Mouse (Mus musculus): ENCODE data around the gene Tomm6. TPM values are rescaled to one million over a fixed set of nuclear protein-coding genes. Genes with fewer than 3 reads are reported as not detected.

Gene Tomm6
- polyA plus RNA-seq, 1 experiment from 2014 or later = 318 TPM

DNA sequence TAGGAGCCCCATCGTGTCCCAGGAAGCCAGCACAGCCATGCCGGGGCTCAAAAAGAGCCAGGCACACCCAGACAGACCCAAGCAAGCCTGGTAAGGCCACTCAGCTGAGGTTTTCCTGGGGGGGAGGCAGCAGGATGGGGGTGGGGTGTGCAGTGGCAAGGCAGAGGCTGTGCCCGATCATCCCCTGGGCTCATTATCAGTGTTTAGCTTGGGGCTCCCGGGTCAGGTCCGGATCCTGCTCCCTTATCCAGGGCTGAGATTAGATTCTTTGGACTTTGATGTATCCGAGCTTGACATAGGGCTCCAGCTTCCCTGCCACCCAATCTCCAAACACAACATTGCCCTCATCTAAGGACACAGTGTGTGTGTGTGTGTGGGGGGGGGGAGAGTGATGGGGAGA lies 23.7 kb upstream of the Tomm6 start:
- WGBS = 72% methylated on average over 6 of the region's 6 CpGs

DNA sequence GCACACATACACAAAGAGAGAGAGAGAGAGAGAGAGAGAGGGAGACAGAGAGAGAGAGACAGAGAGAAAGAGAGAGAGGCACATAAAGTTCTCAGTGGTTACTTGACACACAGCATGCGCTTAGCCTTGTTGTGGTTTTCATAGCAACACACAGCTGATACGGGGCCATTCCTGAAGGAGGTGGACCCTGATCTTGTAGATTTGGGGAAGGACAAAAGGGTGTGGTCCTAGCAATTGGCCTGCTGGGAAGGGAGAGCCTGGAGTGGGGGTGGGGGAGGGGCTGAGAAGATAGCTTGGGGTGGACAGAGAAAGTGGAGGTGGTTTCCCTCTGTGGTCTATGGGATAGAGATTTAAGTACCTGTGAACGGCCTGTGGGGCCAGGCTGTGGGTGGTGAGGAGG lies 21.9 kb upstream of the Tomm6 start:
- no peak overlapping the region for H3K4me2 ChIP-seq (replicated peaks; ENCODE audit: low read depth, low read length)
- H3K4me1 ChIP-seq (ENCODE audit: insufficient read depth, low read length) = no peaks in the 10 kb centered on the region
- no peaks in the 10 kb centered on the region for H3K9me3 ChIP-seq (ENCODE audit: low read length)
- H3K36me3 ChIP-seq (ENCODE audit: insufficient read depth, low read length) = no peaks in the 10 kb centered on the region
- ATAC-seq (ENCODE audit: low FRiP score, low TSS enrichment) = no peak
- 73% methylated on average over 3 of the region's 3 CpGs for WGBS
- H3K27ac ChIP-seq (ENCODE audit: low read length) = no peak overlapping the region
- no peaks in the 10 kb centered on the region for H3K27me3 ChIP-seq (ENCODE audit: insufficient read depth, low read length)
- H3K4me3 ChIP-seq (ENCODE audit: low read length) = no peak overlapping the region
- H3K9ac ChIP-seq (replicated peaks; ENCODE audit: low read length) = no peak overlapping the region

More for the DNA sequence above, 23.7 kb upstream of the Tomm6 start:
- no peak for ATAC-seq (ENCODE audit: low FRiP score, low TSS enrichment)
- Histone ChIP-seq H3K27ac (ENCODE audit: low read length) (no peak overlapping the region), H3K9me3 (ENCODE audit: low read length) (no peaks in the 10 kb centered on the region), H3K36me3 (ENCODE audit: insufficient read depth, low read length) (no peaks in the 10 kb centered on the region), H3K4me3 (ENCODE audit: low read length) (no peak overlapping the region), H3K4me1 (ENCODE audit: insufficient read depth, low read length) (no peaks in the 10 kb centered on the region), H3K9ac (replicated peaks; ENCODE audit: low read length) (no peak overlapping the region), H3K4me2 (replicated peaks; ENCODE audit: low read depth, low read length) (no peak overlapping the region), H3K27me3 (ENCODE audit: insufficient read depth, low read length) (no peaks in the 10 kb centered on the region)

DNA sequence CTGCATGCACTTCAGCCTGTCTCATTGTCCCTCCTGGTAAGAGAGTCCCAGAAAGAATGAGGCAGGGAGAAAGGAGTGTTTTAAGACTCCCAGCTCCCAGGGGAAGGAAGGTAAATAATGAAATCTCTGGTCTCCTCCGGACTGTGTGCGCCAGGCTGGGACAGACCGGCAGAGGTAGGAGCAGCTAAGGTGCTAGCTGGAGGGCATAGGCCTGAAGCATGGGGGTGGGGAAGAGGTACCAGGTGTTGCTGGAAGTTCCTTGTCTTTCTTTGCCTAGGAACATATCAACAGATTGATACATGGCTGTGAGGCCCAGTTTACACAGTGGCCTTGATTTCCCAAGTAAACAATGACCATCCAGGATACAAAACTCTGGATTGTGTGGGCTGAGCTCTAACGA lies 20.8 kb upstream of the Tomm6 start:
- no peaks in the 10 kb centered on the region for H3K9me3 ChIP-seq (ENCODE audit: low read length)
- no peaks in the 10 kb centered on the region for H3K36me3 ChIP-seq (ENCODE audit: insufficient read depth, low read length)
- H3K4me2 ChIP-seq (replicated peaks; ENCODE audit: low read depth, low read length) = no peak overlapping the region
- no peaks in the 10 kb centered on the region; the same call in 1 of the 2 replicates for H3K27me3 ChIP-seq (ENCODE audit: insufficient read depth, low read length)
- H3K27ac ChIP-seq (ENCODE audit: low read length) = no peak overlapping the region
- no peaks in the 10 kb centered on the region for H3K4me1 ChIP-seq (ENCODE audit: insufficient read depth, low read length)
- H3K9ac ChIP-seq (replicated peaks; ENCODE audit: low read length) = no peak overlapping the region
- WGBS = 51% methylated on average over 4 of the region's 4 CpGs
- no peak overlapping the region for H3K4me3 ChIP-seq (ENCODE audit: low read length)
- no peak for ATAC-seq (ENCODE audit: low FRiP score, low TSS enrichment)

GRCm38 (mm10) chr17:47707961-47708360 lies 19.8 kb upstream of the Tomm6 start:
- H3K27ac ChIP-seq (ENCODE audit: low read length) = no peak overlapping the region
- no peak overlapping the region for H3K9ac ChIP-seq (replicated peaks; ENCODE audit: low read length)
- no peak for ATAC-seq (ENCODE audit: low FRiP score, low TSS enrichment)
- no peaks in the 10 kb centered on the region for H3K9me3 ChIP-seq (ENCODE audit: low read length)
- H3K36me3 ChIP-seq (ENCODE audit: insufficient read depth, low read length) = peaks cover 4% of the 10 kb centered on the region
- H3K4me2 ChIP-seq (replicated peaks; ENCODE audit: low read depth, low read length) = no peak overlapping the region
- no peak overlapping the region for H3K4me3 ChIP-seq (ENCODE audit: low read length)
- H3K4me1 ChIP-seq (ENCODE audit: insufficient read depth, low read length) = peaks cover 3% of the 10 kb centered on the region; the same call in 1 of the 2 replicates
- 77% methylated on average over 3 of the region's 3 CpGs for WGBS
- H3K27me3 ChIP-seq (ENCODE audit: insufficient read depth, low read length) = peaks cover 4% of the 10 kb centered on the region; the same call in 1 of the 2 replicates

DNA sequence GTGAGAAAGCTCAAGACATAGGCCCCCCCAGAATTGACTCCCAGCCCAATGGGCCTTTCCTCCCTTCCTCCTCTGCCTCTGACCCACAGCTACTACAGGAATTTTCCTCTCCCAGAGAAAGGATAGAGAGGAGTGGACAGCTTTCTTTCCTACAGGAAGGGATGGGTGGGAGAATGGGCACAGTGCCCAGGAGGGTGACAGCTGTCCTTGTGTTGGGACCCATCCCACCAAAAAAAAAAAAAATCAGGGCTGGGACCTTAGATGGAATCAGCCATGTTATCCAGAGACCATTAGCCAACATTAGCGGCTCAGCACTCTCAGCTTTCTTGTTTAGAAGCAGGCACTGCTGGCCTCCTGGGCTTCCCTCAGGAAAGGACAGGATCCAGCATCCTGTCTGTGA lies 18.0 kb upstream of the Tomm6 start:
- H3K36me3 ChIP-seq (ENCODE audit: insufficient read depth, low read length) = peaks cover 16% of the 10 kb centered on the region
- H3K9me3 ChIP-seq (ENCODE audit: low read length) = no peaks in the 10 kb centered on the region
- WGBS = 67% methylated on average over 1 of the region's 1 CpGs

DNA sequence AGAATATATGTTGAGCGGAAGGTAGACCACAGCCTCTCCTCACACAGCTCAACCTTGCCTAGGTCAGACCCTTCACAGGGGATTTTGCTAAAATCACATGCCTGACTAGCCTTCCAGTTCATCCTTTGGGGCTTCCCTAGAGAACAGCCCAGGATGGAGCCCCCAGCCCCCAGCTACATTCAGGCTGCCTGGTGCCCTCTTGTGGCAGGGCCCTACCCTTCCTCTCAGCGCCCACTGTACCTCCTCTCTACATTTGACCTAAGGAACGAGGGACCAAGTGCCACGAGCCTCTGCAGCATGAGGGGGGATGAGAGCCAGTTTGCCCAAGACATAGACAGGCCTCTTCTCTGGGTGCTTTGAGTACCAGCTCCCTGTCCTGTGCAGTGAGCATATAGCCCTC lies 16.5 kb upstream of the Tomm6 start:
- ATAC-seq (ENCODE audit: low FRiP score, low TSS enrichment) = no peak
- Histone ChIP-seq H3K27ac (ENCODE audit: low read length) (no peak overlapping the region), H3K36me3 (ENCODE audit: insufficient read depth, low read length) (peaks cover 19% of the 10 kb centered on the region), H3K9ac (replicated peaks; ENCODE audit: low read length) (no peak overlapping the region), H3K4me1 (ENCODE audit: insufficient read depth, low read length) (peaks cover 5% of the 10 kb centered on the region; the same call in 1 of the 2 replicates), H3K27me3 (ENCODE audit: insufficient read depth, low read length) (peaks cover 4% of the 10 kb centered on the region; the same call in 1 of the 2 replicates), H3K4me3 (ENCODE audit: low read length) (no peak overlapping the region), H3K4me2 (replicated peaks; ENCODE audit: low read depth, low read length) (no peak overlapping the region), H3K9me3 (ENCODE audit: low read length) (no peaks in the 10 kb centered on the region)
- 79% methylated on average over 4 of the region's 4 CpGs for WGBS

More for the DNA sequence above, 18.0 kb upstream of the Tomm6 start:
- Histone ChIP-seq H3K27me3 (ENCODE audit: insufficient read depth, low read length) (peaks cover 4% of the 10 kb centered on the region; the same call in 1 of the 2 replicates), H3K4me2 (replicated peaks; ENCODE audit: low read depth, low read length) (no peak overlapping the region), H3K4me1 (ENCODE audit: insufficient read depth, low read length) (peaks cover 5% of the 10 kb centered on the region; the same call in 1 of the 2 replicates), H3K27ac (ENCODE audit: low read length) (no peak overlapping the region), H3K9ac (replicated peaks; ENCODE audit: low read length) (no peak overlapping the region), H3K4me3 (ENCODE audit: low read length) (no peak overlapping the region)
- no peak for ATAC-seq (ENCODE audit: low FRiP score, low TSS enrichment)

DNA sequence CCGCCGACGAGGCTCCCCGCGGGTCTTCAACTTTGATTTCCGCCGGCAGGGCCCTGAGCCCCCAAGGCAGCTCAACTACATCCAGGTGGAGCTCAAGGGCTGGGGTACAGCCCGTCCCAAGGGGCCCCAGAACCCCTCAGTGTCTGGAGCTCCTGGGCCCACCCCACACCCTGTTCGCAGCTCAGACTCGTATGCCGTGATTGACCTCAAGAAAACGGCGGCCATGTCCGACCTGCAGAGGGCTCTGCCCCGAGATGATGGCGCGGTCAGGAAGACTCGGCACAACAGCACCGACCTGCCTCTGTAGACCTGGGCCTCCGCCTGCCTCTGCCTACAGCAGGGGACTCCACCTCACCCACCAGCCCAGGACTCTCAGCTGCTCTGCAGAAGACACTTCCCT lies 15.4 kb upstream of the Tomm6 start:
- Histone ChIP-seq H3K9ac (replicated peaks; ENCODE audit: low read length) (no peak overlapping the region), H3K4me2 (replicated peaks; ENCODE audit: low read depth, low read length) (no peak overlapping the region), H3K27ac (ENCODE audit: low read length) (no peak overlapping the region), H3K36me3 (ENCODE audit: insufficient read depth, low read length) (peaks cover 19% of the 10 kb centered on the region), H3K9me3 (ENCODE audit: low read length) (no peaks in the 10 kb centered on the region), H3K4me1 (ENCODE audit: insufficient read depth, low read length) (peaks cover 5% of the 10 kb centered on the region; the same call in 1 of the 2 replicates), H3K27me3 (ENCODE audit: insufficient read depth, low read length) (peaks cover 4% of the 10 kb centered on the region; the same call in 1 of the 2 replicates), H3K4me3 (ENCODE audit: low read length) (no peak overlapping the region)
- no peak for ATAC-seq (ENCODE audit: low FRiP score, low TSS enrichment)
- WGBS = 37% methylated on average over 20 of the region's 20 CpGs

DNA sequence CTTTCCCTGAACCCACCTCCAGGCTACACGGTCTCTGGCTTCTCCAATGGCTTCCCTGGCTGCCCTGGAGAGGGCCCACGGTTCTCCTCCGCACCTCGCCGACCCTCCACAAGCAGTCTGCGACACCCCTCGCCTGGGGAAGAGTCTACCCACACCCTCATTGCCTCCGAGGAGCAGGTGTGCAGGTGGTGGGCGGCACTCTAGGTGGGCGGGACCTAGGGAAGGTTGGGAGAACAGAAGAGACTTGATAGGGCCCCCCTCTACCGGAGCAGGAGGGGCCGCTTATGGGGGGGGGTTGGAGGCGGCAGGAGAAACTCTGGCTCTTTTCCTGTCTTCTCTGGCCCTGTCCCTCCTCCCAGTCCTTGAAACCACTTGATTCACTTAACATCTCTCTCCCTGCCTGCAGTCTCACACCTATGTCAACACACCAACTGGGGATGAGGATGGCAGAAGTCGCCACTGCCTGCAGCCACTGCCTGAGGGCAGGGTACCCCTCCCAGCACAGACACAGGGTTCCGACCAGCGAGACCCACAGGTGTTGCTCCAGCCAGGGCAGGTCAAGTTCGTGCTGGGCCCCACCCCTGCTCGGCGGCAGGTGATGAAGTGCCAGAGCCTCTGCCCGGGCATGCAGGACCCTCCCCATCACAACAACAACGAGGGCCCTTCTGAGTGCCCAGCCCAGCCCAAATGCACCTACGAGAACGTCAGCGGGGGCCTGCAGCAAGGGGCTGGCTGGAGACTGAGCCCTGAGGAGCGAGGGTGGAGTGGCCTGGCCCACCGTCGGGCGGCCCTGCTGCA lies 14.6 kb upstream of the Tomm6 start:
- no peaks in the 10 kb centered on the region for H3K9me3 ChIP-seq (ENCODE audit: low read length)
- ATAC-seq (ENCODE audit: low FRiP score, low TSS enrichment) = no peak
- no peak overlapping the region for H3K27ac ChIP-seq (ENCODE audit: low read length)
- no peak overlapping the region for H3K4me2 ChIP-seq (replicated peaks; ENCODE audit: low read depth, low read length)
- H3K4me3 ChIP-seq (ENCODE audit: low read length) = no peak overlapping the region
- H3K9ac ChIP-seq (replicated peaks; ENCODE audit: low read length) = no peak overlapping the region
- peaks cover 4% of the 10 kb centered on the region; the same call in 1 of the 2 replicates for H3K27me3 ChIP-seq (ENCODE audit: insufficient read depth, low read length)
- 37% methylated on average over 28 of the region's 28 CpGs for WGBS
- peaks cover 19% of the 10 kb centered on the region for H3K36me3 ChIP-seq (ENCODE audit: insufficient read depth, low read length)
- H3K4me1 ChIP-seq (ENCODE audit: insufficient read depth, low read length) = peaks cover 5% of the 10 kb centered on the region; the same call in 1 of the 2 replicates

- no peaks in the 10 kb centered on the region for H3K9me3 ChIP-seq (ENCODE audit: low read length)
- H3K36me3 ChIP-seq (ENCODE audit: insufficient read depth, low read length) = peaks cover 19% of the 10 kb centered on the region
- no peak overlapping the region for H3K9ac ChIP-seq (replicated peaks; ENCODE audit: low read length)
- H3K4me2 ChIP-seq (replicated peaks; ENCODE audit: low read depth, low read length) = no peak overlapping the region
- peaks cover 4% of the 10 kb centered on the region; the same call in 1 of the 2 replicates for H3K27me3 ChIP-seq (ENCODE audit: insufficient read depth, low read length)
- no peak for ATAC-seq (ENCODE audit: low FRiP score, low TSS enrichment)
- no peak overlapping the region for H3K4me3 ChIP-seq (ENCODE audit: low read length)
- WGBS = 74% methylated on average over 9 of the region's 9 CpGs
- peaks cover 5% of the 10 kb centered on the region; the same call in 1 of the 2 replicates for H3K4me1 ChIP-seq (ENCODE audit: insufficient read depth, low read length)
- no peak overlapping the region for H3K27ac ChIP-seq (ENCODE audit: low read length)
Observed at GRCm38 (mm10) chr17:47701793-47702192, 13.6 kb upstream of the Tomm6 start.

GRCm38 (mm10) chr17:47699055-47699454 lies 10.9 kb upstream of the Tomm6 start:
- Histone ChIP-seq H3K27ac (ENCODE audit: low read length) (no peak overlapping the region), H3K27me3 (ENCODE audit: insufficient read depth, low read length) (peaks cover 4% of the 10 kb centered on the region; the same call in 1 of the 2 replicates), H3K9ac (replicated peaks; ENCODE audit: low read length) (no peak overlapping the region), H3K36me3 (ENCODE audit: insufficient read depth, low read length) (peaks cover 19% of the 10 kb centered on the region), H3K4me2 (replicated peaks; ENCODE audit: low read depth, low read length) (no peak overlapping the region), H3K4me3 (ENCODE audit: low read length) (no peak overlapping the region), H3K4me1 (ENCODE audit: insufficient read depth, low read length) (peaks cover 14% of the 10 kb centered on the region), H3K9me3 (ENCODE audit: low read length) (no peaks in the 10 kb centered on the region)
- WGBS = 70% methylated on average over 2 of the region's 2 CpGs
- ATAC-seq (ENCODE audit: low FRiP score, low TSS enrichment) = no peak
